Mouse (Mus musculus) cerebellum, postnatal 25 days (tissue): Measurements from ENCODE around the gene Ankrd13a.
"Not testable (repeated sequence)": the region's sequence is repeated elsewhere in the genome, so short reads cannot be mapped to it uniquely, and the experiment has no call there.

Experiments
- DNase-seq, 2 experiments: peaks; one replicate each; pipeline ENCODE4 v3.0.0; 2021; ENCODE audit warnings: mixed read lengths in 2 of 2

The Ankrd13a gene

DNA sequence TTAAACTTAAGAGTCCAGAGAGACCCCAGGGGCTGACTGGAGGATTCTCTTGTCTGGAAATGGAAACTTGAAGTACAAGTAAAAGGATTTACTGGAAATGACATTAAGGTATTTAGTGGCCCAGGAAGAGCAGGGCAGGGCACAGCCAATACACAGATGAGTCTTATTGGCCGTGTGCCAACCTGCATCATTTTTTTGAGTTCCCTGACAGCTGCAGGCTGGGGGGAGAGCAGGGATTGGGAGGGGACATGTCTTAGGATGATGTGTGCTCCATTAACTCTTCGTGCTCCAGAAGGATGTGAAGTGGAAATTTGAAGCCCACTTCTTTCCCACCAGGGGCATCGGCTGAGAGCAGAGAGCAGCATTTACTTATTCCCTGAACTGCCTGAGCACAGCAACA, 67.7 kb downstream of the Ankrd13a start:
- DNase-seq = not testable (repeated sequence)

DNA sequence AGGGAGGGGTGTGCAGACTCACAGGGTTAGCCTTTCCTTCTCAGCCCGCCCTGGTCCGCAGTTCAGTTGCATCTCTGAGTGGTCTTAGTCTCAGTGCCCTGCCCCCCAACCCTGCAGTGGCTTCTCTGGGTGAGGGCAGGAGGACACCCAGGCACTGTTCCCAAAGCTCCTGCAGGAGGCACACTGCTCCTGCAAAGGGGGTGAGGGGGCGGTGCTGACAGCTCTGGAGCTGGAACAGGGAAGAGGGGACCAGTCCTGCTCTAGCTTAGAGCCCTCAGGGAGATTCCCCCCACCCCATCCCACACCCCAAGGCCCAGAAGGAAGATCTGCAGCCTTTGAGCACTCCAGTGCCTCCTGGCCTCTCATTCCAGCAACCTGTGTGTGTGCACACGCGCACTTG, 68.2 kb downstream of the Ankrd13a start:
- DNase-seq = no peak

DNA sequence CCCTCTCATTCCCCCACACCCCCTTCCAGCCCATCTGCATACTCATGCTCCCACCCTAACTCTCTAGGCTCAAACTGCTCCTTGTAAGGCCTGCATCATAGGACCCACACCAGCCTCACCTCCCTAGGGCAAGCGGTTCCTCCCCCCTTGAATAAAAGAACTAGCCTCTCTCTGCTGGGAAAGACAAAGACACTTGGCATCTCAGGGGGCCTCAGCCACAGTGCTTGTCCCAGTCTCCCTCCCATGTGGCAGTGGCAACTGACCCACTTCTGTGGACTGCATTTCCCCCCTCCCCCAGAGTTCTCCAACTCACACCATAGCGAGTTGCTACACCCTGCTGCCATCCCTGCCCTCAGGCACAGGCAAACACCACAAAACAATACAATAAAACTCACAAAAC, 69.9 kb downstream of the Ankrd13a start:
- DNase-seq = not testable (repeated sequence)

- DNase-seq = no peak
Observed at GRCm38 (mm10) chr5:114851565-114852236, 77.2 kb downstream of the Ankrd13a start.

- not testable (repeated sequence) for DNase-seq
Observed at GRCm38 (mm10) chr5:114853364-114853763, 78.9 kb downstream of the Ankrd13a start, which contains the start of gene 4930519G04Rik. 4930519G04Rik (plus strand) TSS chr5:114853664.
